Mouse (Mus musculus) heart, postnatal 0 days (tissue): ENCODE results near the gene Prdm12. TPM values are rescaled to one million over a fixed set of nuclear protein-coding genes. Genes with fewer than 3 reads are reported as not detected.
A peak's percentile ranks its signal among the peaks of the same experiment; 100 is the strongest.

ENCODE experiments used
- ATAC-seq: fragments of 200-750 bp; cut with Nextera tagmentation; 2 replicates; pipeline ENCODE4 v1.8.0; 2017; ENCODE audit warnings: low read depth, moderate number of reproducible peaks, moderate library complexity; ENCODE audit not compliant: insufficient read depth
- DNase-seq: peaks from one replicate; pipeline ENCODE4 v3.0.0-alpha.2; 2016; ENCODE audit warnings: low spot score
- H3K27ac ChIP-seq: fragments of 300-500 bp; sonication (generic); 2 replicates; pipeline ENCODE4 v1.5.1; 2014; ENCODE audit warnings: low read depth, mild to moderate bottlenecking
- H3K27me3 ChIP-seq: fragments of 300-500 bp; sonication (generic); 2 replicates; pipeline ENCODE4 v1.6.1; 2014; ENCODE audit warnings: low read length, mixed read lengths; ENCODE audit not compliant: control insufficient read depth, insufficient read depth
- H3K36me3 ChIP-seq: fragments of 300-500 bp; sonication (generic); replicated peaks from 2 replicates; pipeline ENCODE4 v1.6.1; 2014; ENCODE audit warnings: low read length, mixed read lengths; ENCODE audit not compliant: control insufficient read depth, insufficient read depth
- H3K4me1 ChIP-seq: fragments of 300-500 bp; sonication (generic); 2 replicates; pipeline ENCODE4 v1.6.1; 2014; ENCODE audit warnings: antibody characterized with exemption; ENCODE audit not compliant: control insufficient read depth, insufficient read depth
- H3K4me2 ChIP-seq: fragments of 300-500 bp; sonication (generic); 2 replicates; pipeline ENCODE4 v1.6.1; 2014; ENCODE audit warnings: low read depth, mild to moderate bottlenecking, low read length, moderate library complexity
- H3K4me3 ChIP-seq: fragments of 300-500 bp; sonication (generic); 2 replicates; pipeline ENCODE4 v1.5.1; 2014; ENCODE audit warnings: low read depth, low read length
- H3K9ac ChIP-seq: fragments of 300-500 bp; sonication (generic); replicated peaks from 2 replicates; pipeline ENCODE4 v1.6.1; 2014; ENCODE audit warnings: low read depth, low read length, mixed read lengths
- H3K9me3 ChIP-seq: fragments of 300-500 bp; sonication (generic); replicated peaks from 2 replicates; pipeline ENCODE4 v1.6.1; 2016; ENCODE audit warnings: low read length; ENCODE audit not compliant: control insufficient read depth
- CTCF ChIP-seq: IDR thresholded peaks from 2 replicates; pipeline ENCODE4 v1.5.1; 2016; ENCODE audit warnings: antibody characterized with exemption, control low read depth, low read depth
- EP300 ChIP-seq: IDR thresholded peaks from 2 replicates; pipeline ENCODE4 v1.6.1; 2016; ENCODE audit warnings: antibody characterized with exemption, low read depth
- WGBS: fragments of 180-500 bp; shearing (Covaris S2); extraction: QIAGEN DNeasy Blood & Tissue Kit; methylation state at CpG from one replicate; pipeline ENCODE4 v1.1.7; 2014; 5-methylcytosine and 5-hydroxymethylcytosine counted together
- polyA plus RNA-seq: library from polyadenylated mRNA; unstranded; fragments of >200 nt; fragmentation: Nextera tagmentation; extraction: Ambion mirVana; gene quantifications from 2 replicates; pipeline ENCODE4 v1.2.1, GENCODE M21; 2015
- total RNA-seq: library from RNA; depleted of rRNA; stranded (reverse); fragments of >200 nt; gene quantifications from 2 replicates; pipeline ENCODE4 v1.2.3, GENCODE M21; 2014; ENCODE audit warnings: low replicate concordance; rRNA removed

The Prdm12 gene
- total RNA-seq (not detected in 2 replicates), polyA plus RNA-seq (not detected in 2 replicates)

- 3% methylated on average over 41 of the region's 41 CpGs for WGBS
- no peak within 1 kb of the TSS for H3K4me2 ChIP-seq
Measured at GRCm38 (mm10) chr2:31639901-31640608, at the start of gene Prdm12. Gene Prdm12, plus strand, starts transcription at chr2:31640037.

DNA sequence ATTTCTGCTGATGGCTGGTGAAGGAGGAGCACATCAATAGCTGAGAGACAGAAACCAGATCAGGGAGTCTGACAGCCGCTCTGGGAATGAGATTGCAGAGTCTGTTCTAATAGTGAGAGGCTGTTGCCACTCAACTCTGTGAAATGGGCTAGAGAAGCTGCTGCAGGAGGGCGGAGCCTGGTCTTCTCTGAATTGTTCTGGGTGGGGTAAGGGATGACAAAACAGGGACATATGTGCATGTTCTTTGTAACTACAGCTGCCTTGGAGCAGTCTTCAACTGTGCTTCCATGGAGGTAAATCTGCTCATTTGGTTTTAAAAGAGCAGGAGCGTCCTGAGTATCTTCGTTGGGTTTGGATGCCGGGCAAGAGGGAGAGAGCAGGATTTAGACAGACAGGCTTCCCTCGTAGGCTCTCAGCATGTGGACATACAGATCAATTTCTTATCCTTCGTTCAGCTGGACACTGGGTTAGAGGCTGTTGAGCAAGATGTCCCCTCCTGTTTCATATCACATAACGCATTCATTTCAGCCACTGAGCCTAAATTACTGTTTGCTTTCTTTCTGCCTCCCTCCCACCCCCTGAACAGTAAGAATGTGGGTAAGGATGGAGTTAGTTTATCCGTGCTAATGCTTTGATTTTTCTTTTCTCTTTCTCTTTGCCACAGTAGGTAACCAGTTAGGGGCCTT is 47.9 kb upstream of the Prdm12 start:
- H3K36me3 ChIP-seq = peaks cover 22% of the 10 kb centered on the region
- no peak for ATAC-seq
- no peak overlapping the region for H3K4me3 ChIP-seq
- no peak overlapping the region for H3K4me2 ChIP-seq
- 72% methylated on average over 9 of the region's 9 CpGs for WGBS
- H3K27me3 ChIP-seq = no peaks in the 10 kb centered on the region
- no peaks in the 10 kb centered on the region for H3K9me3 ChIP-seq
- no peak overlapping the region for H3K27ac ChIP-seq
- no peak overlapping the region for H3K9ac ChIP-seq
- no peaks in the 10 kb centered on the region for H3K4me1 ChIP-seq
- TF ChIP-seq CTCF (no peak), EP300 (no peak)
- no peak for DNase-seq

More at GRCm38 (mm10) chr2:31639901-31640608, at the start of gene Prdm12:
- Histone ChIP-seq H3K27me3 (peaks cover 100% of the 10 kb centered on the region), H3K4me3 (peak within 1 kb of the TSS; percentile 23), H3K4me1 (0 out of 2 replicates have a peak, but pooled peaks cover 4% of the 10 kb centered on the region), H3K9me3 (no peaks in the 10 kb centered on the region), H3K27ac (no peak within 1 kb of the TSS), H3K36me3 (no peaks in the 10 kb centered on the region), H3K9ac (no peak within 1 kb of the TSS)
- DNase-seq (no peak), ATAC-seq (no peak)
- no peak for TF ChIP-seq EP300

GRCm38 (mm10) chr2:31607555-31607954 is 32.3 kb upstream of the Prdm12 start:
- H3K9ac ChIP-seq = no peak overlapping the region
- no peak overlapping the region for H3K4me3 ChIP-seq
- H3K36me3 ChIP-seq = peaks cover 92% of the 10 kb centered on the region
- no peaks in the 10 kb centered on the region for H3K9me3 ChIP-seq
- no peak overlapping the region for H3K27ac ChIP-seq
- no peak for TF ChIP-seq CTCF
- TF ChIP-seq EP300 = no peak
- 71% methylated on average over 1 of the region's 1 CpGs for WGBS
- no peak overlapping the region for H3K4me2 ChIP-seq
- DNase-seq = no peak
- H3K27me3 ChIP-seq = no peaks in the 10 kb centered on the region
- H3K4me1 ChIP-seq = no peaks in the 10 kb centered on the region
- ATAC-seq = no peak

DNA sequence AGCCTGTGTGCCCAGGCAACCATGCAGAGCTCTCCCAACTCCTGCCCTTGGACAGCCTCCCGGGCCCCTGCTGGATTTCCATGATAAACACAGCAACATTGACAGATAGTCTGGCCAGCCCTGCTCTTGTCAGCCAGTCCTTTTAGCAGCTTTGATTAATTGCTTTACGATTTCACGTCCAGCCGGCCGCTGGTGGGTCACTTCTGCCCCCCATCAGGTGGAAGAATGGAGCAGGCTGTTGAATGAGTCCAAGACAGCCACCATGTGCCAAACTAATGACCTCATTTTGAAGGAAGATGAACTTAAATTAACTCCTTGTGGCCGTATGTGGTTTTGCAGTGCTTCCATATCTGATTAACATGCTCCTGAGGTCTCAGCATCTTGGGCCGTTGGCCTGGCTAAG is 30.0 kb upstream of the Prdm12 start:
- no peak for ATAC-seq
- no peak overlapping the region for H3K9ac ChIP-seq
- no peak for TF ChIP-seq CTCF
- TF ChIP-seq EP300 = no peak
- no peaks in the 10 kb centered on the region for H3K4me1 ChIP-seq
- no peaks in the 10 kb centered on the region for H3K27me3 ChIP-seq
- H3K4me2 ChIP-seq = no peak overlapping the region
- H3K9me3 ChIP-seq = no peaks in the 10 kb centered on the region
- H3K36me3 ChIP-seq = peaks cover 94% of the 10 kb centered on the region
- no peak for DNase-seq
- 46% methylated on average over 7 of the region's 7 CpGs for whole genome bisulfite sequencing
- no peak overlapping the region for H3K27ac ChIP-seq
- H3K4me3 ChIP-seq = no peak overlapping the region

DNA sequence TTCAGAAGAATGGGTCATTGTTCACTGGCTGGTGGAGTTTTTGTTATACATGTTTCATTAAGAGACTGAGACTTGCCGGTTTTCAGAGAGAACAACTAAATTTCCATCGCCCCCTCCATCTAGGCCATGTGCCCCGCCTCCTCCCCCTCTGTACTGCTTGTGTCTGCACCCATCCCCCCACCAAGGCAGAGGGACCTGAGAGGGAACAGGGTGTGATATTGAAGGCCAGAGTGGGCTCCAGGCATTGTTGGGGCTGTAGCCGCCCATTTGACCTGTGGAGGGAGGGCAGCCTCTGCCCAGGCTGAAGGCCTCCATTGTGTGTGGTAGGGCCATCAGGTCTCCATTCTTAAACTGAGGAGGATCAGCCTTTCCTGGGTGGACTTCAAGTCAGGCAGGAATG is 28.9 kb upstream of the Prdm12 start:
- Histone ChIP-seq H3K9ac (no peak overlapping the region), H3K27me3 (no peaks in the 10 kb centered on the region), H3K27ac (no peak overlapping the region), H3K4me3 (no peak overlapping the region), H3K4me1 (no peaks in the 10 kb centered on the region), H3K4me2 (no peak overlapping the region), H3K9me3 (no peaks in the 10 kb centered on the region), H3K36me3 (peaks cover 94% of the 10 kb centered on the region)
- no peak for TF ChIP-seq EP300
- no peak for DNase-seq
- WGBS = 86% methylated on average over 4 of the region's 4 CpGs
- ATAC-seq = no peak
